Mouse (Mus musculus) CH12.LX (cell line): Measurements from ENCODE around the gene Wdr63.

Experiments
- CTCF ChIP-seq, 2 experiments: IDR thresholded peaks in 1 of 2; conservative IDR thresholded peaks in 1 of 2; 2 replicates each; pipeline ENCODE4 v1.5.1; 2011 to 2012; ENCODE audit warnings: low read depth in 2 of 2, low read length in 2 of 2, improper control_type of control experiment in 1 of 2, inconsistent platforms in 1 of 2, mild to moderate bottlenecking in 1 of 2, moderate library complexity in 1 of 2
- ELF1 ChIP-seq: IDR thresholded peaks from 2 replicates; pipeline ENCODE4 v1.6.1; 2014; ENCODE audit warnings: low read depth, mild to moderate bottlenecking, inconsistent platforms, low read length, improper control_type of control experiment
- EP300 ChIP-seq: IDR thresholded peaks from 2 replicates; pipeline ENCODE4 v1.6.1; 2011; ENCODE audit warnings: low read length, improper control_type of control experiment
- ETS1 ChIP-seq: conservative IDR thresholded peaks from 2 replicates; pipeline ENCODE4 v1.6.1; 2012; ENCODE audit warnings: low read depth, mild to moderate bottlenecking, inconsistent platforms, low read length, improper control_type of control experiment, moderate library complexity
- HCFC1 ChIP-seq: IDR thresholded peaks from 2 replicates; pipeline ENCODE4 v1.6.1; 2012; ENCODE audit warnings: low read depth, mild to moderate bottlenecking, inconsistent platforms, low read length, improper control_type of control experiment
- JUND ChIP-seq: conservative IDR thresholded peaks from 2 replicates; pipeline ENCODE4 v1.6.1; 2011; ENCODE audit warnings: low read depth, low read length, improper control_type of control experiment
- KAT2A ChIP-seq: IDR thresholded peaks from 2 replicates; pipeline ENCODE4 v1.6.1; 2012; ENCODE audit warnings: low read length, improper control_type of control experiment, inconsistent platforms; ENCODE audit not compliant: insufficient replicate concordance
- MXI1 ChIP-seq: IDR thresholded peaks from 2 replicates; pipeline ENCODE4 v1.6.1; 2011; ENCODE audit warnings: mild to moderate bottlenecking, low read depth, low read length, improper control_type of control experiment
- MYC ChIP-seq: IDR thresholded peaks from 2 replicates; pipeline ENCODE4 v1.6.1; 2011; ENCODE audit warnings: low read depth, mild to moderate bottlenecking, improper control_type of control experiment, low read length
- POLR2A ChIP-seq: IDR thresholded peaks from 2 replicates; pipeline ENCODE4 v1.6.1; 2011; ENCODE audit warnings: low read depth, mild to moderate bottlenecking, improper control_type of control experiment, low read length
- RAD21 ChIP-seq: IDR thresholded peaks from 2 replicates; pipeline ENCODE4 v1.6.1; 2011; ENCODE audit warnings: low read depth, mild to moderate bottlenecking, low read length, improper control_type of control experiment, moderate library complexity
- TBP ChIP-seq: conservative IDR thresholded peaks from 2 replicates; pipeline ENCODE4 v1.6.1; 2011; ENCODE audit warnings: low read depth, low read length, improper control_type of control experiment

GRCm38 (mm10) chr3:146049951-146050350 is 58.0 kb downstream of the Wdr63 start:
- TF ChIP-seq JUND (no peak), EP300 (no peak), CTCF (conservative IDR thresholded peaks at IDR 0.05 in 1 of 2, IDR thresholded peaks at IDR 0.05 in 1 of 2; ENCODE audit: low read depth in 2 of 2, low read length in 2 of 2) (no peak), ETS1 (no peak), HCFC1 (no peak), POLR2A (no peak), KAT2A (no peak), TBP (no peak), MYC (no peak), ELF1 (no peak), MXI1 (no peak), RAD21 (no peak)
